Mouse (Mus musculus) liver, embryonic 14.5 days (tissue): Measurements from ENCODE around the gene Faap24.

Experiments
- CTCF ChIP-seq: IDR thresholded peaks from 2 replicates; pipeline ENCODE4 v1.5.1; 2016; ENCODE audit warnings: antibody characterized with exemption, low read depth, control low read depth
- EP300 ChIP-seq: IDR thresholded peaks from 2 replicates; pipeline ENCODE4 v1.6.1; 2016; ENCODE audit warnings: antibody characterized with exemption, low read depth

DNA sequence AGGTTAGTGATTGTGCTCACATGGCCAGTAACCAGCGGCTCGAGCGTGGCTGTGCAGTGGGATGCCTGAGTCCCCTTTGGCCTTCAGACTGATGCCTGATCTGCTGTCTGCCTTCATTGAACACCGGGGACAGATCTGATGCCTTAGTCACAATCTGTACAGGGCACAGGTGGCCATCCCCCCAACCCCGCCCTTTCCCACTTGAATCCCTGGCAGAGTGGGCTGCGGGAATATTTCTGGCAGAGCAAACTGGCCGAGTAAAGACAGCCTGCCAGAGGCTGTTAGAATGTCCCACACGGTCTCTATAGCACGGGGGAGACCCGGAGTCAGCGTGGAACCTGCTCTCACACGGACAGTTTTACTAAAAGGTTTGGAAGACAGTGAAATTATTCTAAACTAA lies 39.0 kb downstream of the Faap24 start:
- TF ChIP-seq EP300 = no peak
- TF ChIP-seq CTCF = no peak
